Comparison of ENCODE assay signal across 13 mouse cellular contexts in genomic region chr10:76883442-76884244, GRCm38 (mm10).
A peak's percentile ranks its signal among the peaks of the same experiment; 100 is the strongest.
DNase-seq lines count a peak whose midpoint lies in the region; ATAC-seq lines count a peak whose summit lies in the region.
"Had no signal": no experiment of that assay in that cellular context is flagged by ENCODE, and none has a peak within 500 bp of the region (broad histone marks: within the 10 kb centered on the region; RNA-seq: fewer than 3 reads in every experiment).

No protein-coding gene starts in this region.

- H3K36me3 ChIP-seq in liver, embryonic 13.5 days, result no peaks in the 10 kb centered on the region
- H3K36me3 ChIP-seq: G1E had no signal

- ATAC-seq in cerebellum, adult (ENCODE audit: insufficient number of reproducible peaks, low FRiP score, low TSS enrichment), result no peak
- peak; percentile 65 for ATAC-seq in liver, embryonic 13.5 days (ENCODE audit: low read depth)

- no peaks in the 10 kb centered on the region for H3K9me3 ChIP-seq in liver, embryonic 13.5 days (replicated peaks)
- H3K9me3 ChIP-seq: G1E had no signal

- DNase-seq in cerebellum, adult 11 months, result peak; percentile 29
- DNase-seq in kidney, adult 11 months, result peak; percentile 33
- DNase-seq in kidney, postnatal 4 days, result no peak
- DNase-seq in ZHBTc4 (ENCODE audit: low read depth, low spot score), result peak; percentile 49
- DNase-seq in liver, embryonic 13.5 days, result no peak
- DNase-seq in thymus, postnatal 25 days, result no peak
- DNase-seq in ovary, adult 18-20 months (ENCODE audit: low spot score), result no peak
- DNase-seq: adrenal gland, adult 8-10 months; gastrocnemius, postnatal 25 days; thymus, postnatal 14 days had no signal

- H3K9ac ChIP-seq in liver, embryonic 13.5 days, result no peak overlapping the region

- H3K4me1 ChIP-seq in liver, embryonic 13.5 days (replicated peaks), result peaks cover 4% of the 10 kb centered on the region

- no peaks in the 10 kb centered on the region for H3K27me3 ChIP-seq in liver, embryonic 13.5 days

- H3K27ac ChIP-seq in liver, embryonic 13.5 days, result no peak overlapping the region

- no peak overlapping the region for H3K4me2 ChIP-seq in liver, embryonic 13.5 days

- no peak overlapping the region for H3K4me3 ChIP-seq in liver, embryonic 13.5 days (replicated peaks)
- H3K4me3 ChIP-seq: erythroblast, embryonic 14.5 days had no signal

- 83% methylated on average over 3 of the region's 3 CpGs for whole genome bisulfite sequencing in liver, embryonic 13.5 days (ENCODE audit: insufficient replicate concordance)

Comparison
In these comparisons a context has a peak if more than half of its experiments do, and no peak if none do; other contexts are left out.
1. DNase-seq: peak in cerebellum, adult 11 months (single experiment), kidney, adult 11 months (single experiment) and ZHBTc4 (single experiment); none in kidney, postnatal 4 days (0 of 2), liver, embryonic 13.5 days (single experiment), thymus, postnatal 25 days (single experiment) and ovary, adult 18-20 months (single experiment).